Mouse (Mus musculus) forebrain, embryonic 10.5 days (tissue): Measurements from ENCODE around the gene Ttc7b. TPM values are rescaled to one million over a fixed set of nuclear protein-coding genes. Genes with fewer than 3 reads are reported as not detected.

Experiments
- DNase-seq: peaks from one replicate; pipeline ENCODE4 v3.0.0-alpha.2; 2017; ENCODE audit warnings: low spot score; ENCODE audit errors: extremely low spot score
- H3K27ac ChIP-seq: fragments of 300-500 bp; sonication (generic); 2 replicates; pipeline ENCODE4 v1.5.1; 2016; ENCODE audit warnings: mild to moderate bottlenecking
- H3K27me3 ChIP-seq: fragments of 300-500 bp; sonication (generic); 2 replicates; pipeline ENCODE4 v1.6.1; 2016; ENCODE audit warnings: mild to moderate bottlenecking; ENCODE audit not compliant: poor library complexity, severe bottlenecking
- H3K36me3 ChIP-seq: fragments of 300-500 bp; sonication (generic); replicated peaks from 2 replicates; pipeline ENCODE4 v1.6.1; 2016; ENCODE audit warnings: mild to moderate bottlenecking, moderate library complexity
- H3K4me1 ChIP-seq: fragments of 300-500 bp; sonication (generic); 2 replicates; pipeline ENCODE4 v1.6.1; 2016
- H3K4me3 ChIP-seq: fragments of 300-500 bp; sonication (generic); 2 replicates; pipeline ENCODE4 v1.5.1; 2016; ENCODE audit warnings: mild to moderate bottlenecking, moderate library complexity
- H3K9me3 ChIP-seq: fragments of 300-500 bp; sonication (generic); 2 replicates; pipeline ENCODE4 v1.6.1; 2016; ENCODE audit warnings: mild to moderate bottlenecking, moderate library complexity
- WGBS: fragments of 180-500 bp; shearing (Covaris S2); methylation state at CpG from one replicate; pipeline ENCODE4 v1.1.7; 2016; 5-methylcytosine and 5-hydroxymethylcytosine counted together
- polyA plus RNA-seq: library from polyadenylated mRNA; unstranded; fragments of >200 nt; fragmentation: Nextera tagmentation; extraction: Ambion mirVana; gene quantifications from 2 replicates; pipeline ENCODE4 v1.2.1, GENCODE M21; 2016

The Ttc7b gene
- polyA plus RNA-seq, 1 experiment from 2014 or later: 5.5 TPM

- Histone ChIP-seq H3K9me3 (no peaks in the 10 kb centered on the region), H3K36me3 (no peaks in the 10 kb centered on the region), H3K27ac (no peak overlapping the region), H3K4me3 (no peak overlapping the region), H3K27me3 (no peaks in the 10 kb centered on the region), H3K4me1 (peaks cover 47% of the 10 kb centered on the region)
- WGBS: 88% methylated on average over 5 of the region's 5 CpGs
- no peak for DNase-seq
These were observed 232.6 kb downstream of the Ttc7b start for GRCm38 (mm10) chr12:100288018-100288417.

GRCm38 (mm10) chr12:100287565-100287964 is 233.1 kb downstream of the Ttc7b start:
- Histone ChIP-seq H3K27ac (no peak overlapping the region), H3K36me3 (no peaks in the 10 kb centered on the region), H3K4me3 (no peak overlapping the region), H3K27me3 (no peaks in the 10 kb centered on the region), H3K4me1 (peaks cover 52% of the 10 kb centered on the region), H3K9me3 (no peaks in the 10 kb centered on the region)
- no peak for DNase-seq
- WGBS: 96% methylated on average over 2 of the region's 2 CpGs

- Histone ChIP-seq H3K9me3 (no peaks in the 10 kb centered on the region), H3K36me3 (no peaks in the 10 kb centered on the region), H3K4me1 (peaks cover 45% of the 10 kb centered on the region), H3K4me3 (no peak overlapping the region), H3K27ac (peak overlapping the region; percentile 84), H3K27me3 (no peaks in the 10 kb centered on the region)
- 42% methylated on average over 1 of the region's 1 CpGs for WGBS
- DNase-seq: no peak
These were observed 237.3 kb downstream of the Ttc7b start for GRCm38 (mm10) chr12:100283283-100283682.

GRCm38 (mm10) chr12:100282025-100282885 is 238.4 kb downstream of the Ttc7b start:
- WGBS: 59% methylated on average over 8 of the region's 8 CpGs
- Histone ChIP-seq H3K9me3 (no peaks in the 10 kb centered on the region), H3K27ac (peak overlapping the region; percentile 84), H3K4me3 (no peak overlapping the region), H3K36me3 (no peaks in the 10 kb centered on the region), H3K27me3 (no peaks in the 10 kb centered on the region), H3K4me1 (peaks cover 49% of the 10 kb centered on the region)
- DNase-seq: peak; percentile 55

GRCm38 (mm10) chr12:100280972-100281794 is 239.4 kb downstream of the Ttc7b start:
- WGBS: 79% methylated on average over 4 of the region's 4 CpGs
- H3K27ac ChIP-seq: peak overlapping the region; percentile 84
- H3K9me3 ChIP-seq: no peaks in the 10 kb centered on the region
- no peaks in the 10 kb centered on the region for H3K27me3 ChIP-seq
- no peak for DNase-seq
- no peaks in the 10 kb centered on the region for H3K36me3 ChIP-seq
- no peak overlapping the region for H3K4me3 ChIP-seq
- H3K4me1 ChIP-seq: peaks cover 60% of the 10 kb centered on the region

GRCm38 (mm10) chr12:100279898-100280297 is 240.7 kb downstream of the Ttc7b start:
- H3K36me3 ChIP-seq: no peaks in the 10 kb centered on the region
- no peak for DNase-seq
- no peaks in the 10 kb centered on the region for H3K27me3 ChIP-seq
- 81% methylated on average over 4 of the region's 4 CpGs for WGBS
- peaks cover 65% of the 10 kb centered on the region for H3K4me1 ChIP-seq
- H3K4me3 ChIP-seq: no peak overlapping the region
- no peak overlapping the region for H3K27ac ChIP-seq
- H3K9me3 ChIP-seq: no peaks in the 10 kb centered on the region

GRCm38 (mm10) chr12:100278358-100278757 is 242.3 kb downstream of the Ttc7b start:
- no peak for DNase-seq
- H3K9me3 ChIP-seq: no peaks in the 10 kb centered on the region
- H3K4me3 ChIP-seq: no peak overlapping the region
- H3K27ac ChIP-seq: 0 out of 2 replicates have a peak overlapping the region, but pooled peaks have one; percentile 20
- no peaks in the 10 kb centered on the region for H3K36me3 ChIP-seq
- WGBS: 60% methylated on average over 8 of the region's 8 CpGs
- no peaks in the 10 kb centered on the region for H3K27me3 ChIP-seq
- H3K4me1 ChIP-seq: peaks cover 56% of the 10 kb centered on the region

GRCm38 (mm10) chr12:100277534-100277905 is 243.1 kb downstream of the Ttc7b start:
- H3K27me3 ChIP-seq: no peaks in the 10 kb centered on the region
- no peaks in the 10 kb centered on the region for H3K9me3 ChIP-seq
- H3K27ac ChIP-seq: peak overlapping the region; percentile 69; the same call in 1 of the 2 replicates
- 82% methylated on average over 3 of the region's 3 CpGs for WGBS
- DNase-seq: no peak
- H3K4me1 ChIP-seq: peaks cover 48% of the 10 kb centered on the region
- no peak overlapping the region for H3K4me3 ChIP-seq
- H3K36me3 ChIP-seq: no peaks in the 10 kb centered on the region

- DNase-seq: no peak
- 81% methylated on average over 20 of the region's 20 CpGs for WGBS
- peak overlapping the region; percentile 69; the same call in 1 of the 2 replicates for H3K27ac ChIP-seq
These were observed 243.8 kb downstream of the Ttc7b start for GRCm38 (mm10) chr12:100276607-100277533.

GRCm38 (mm10) chr12:100275850-100276249 is 244.8 kb downstream of the Ttc7b start:
- no peak for DNase-seq
- Histone ChIP-seq H3K4me1 (peaks cover 31% of the 10 kb centered on the region), H3K27ac (0 out of 2 replicates have a peak overlapping the region, but pooled peaks have one; percentile 25), H3K4me3 (no peak overlapping the region), H3K36me3 (no peaks in the 10 kb centered on the region), H3K9me3 (no peaks in the 10 kb centered on the region), H3K27me3 (no peaks in the 10 kb centered on the region)
- 91% methylated on average over 5 of the region's 5 CpGs for WGBS

More at GRCm38 (mm10) chr12:100276607-100277533, 243.8 kb downstream of the Ttc7b start:
- H3K4me3 ChIP-seq: no peak overlapping the region
- H3K36me3 ChIP-seq: no peaks in the 10 kb centered on the region
- peaks cover 41% of the 10 kb centered on the region for H3K4me1 ChIP-seq
- H3K27me3 ChIP-seq: no peaks in the 10 kb centered on the region
- no peaks in the 10 kb centered on the region for H3K9me3 ChIP-seq

GRCm38 (mm10) chr12:100273033-100273432 is 247.6 kb downstream of the Ttc7b start:
- WGBS: 86% methylated on average over 2 of the region's 2 CpGs
- Histone ChIP-seq H3K4me1 (peaks cover 22% of the 10 kb centered on the region), H3K9me3 (no peaks in the 10 kb centered on the region), H3K36me3 (no peaks in the 10 kb centered on the region), H3K27me3 (no peaks in the 10 kb centered on the region), H3K4me3 (no peak overlapping the region), H3K27ac (no peak overlapping the region)
- DNase-seq: no peak
